Mouse (Mus musculus): Measurements from ENCODE around the gene Gm49325.

DNA sequence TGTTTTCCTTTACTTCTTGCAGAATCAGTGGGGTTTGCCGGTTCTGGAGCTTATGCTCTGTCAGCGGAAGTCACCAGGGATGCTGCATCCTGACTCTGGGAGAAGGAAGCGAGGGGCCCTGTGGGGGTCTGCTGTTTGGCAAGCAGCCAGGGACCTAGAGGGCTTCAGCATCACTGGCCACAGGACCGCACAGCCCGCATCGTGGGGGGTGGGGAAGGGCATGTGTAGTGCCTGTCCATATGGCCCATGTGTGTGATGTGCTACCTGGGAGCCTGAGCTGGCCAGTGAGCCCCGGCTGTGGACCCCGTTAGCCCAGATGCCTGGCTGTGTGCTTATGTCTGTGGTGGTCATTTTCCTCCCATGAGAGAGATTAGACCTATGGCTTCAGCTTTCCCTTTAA lies 16.2 kb upstream of the Gm49325 start:
- TF ChIP-seq CTCF (IDR thresholded peaks at IDR 0.05; ENCODE audit: low read depth): no peak
- no peak for TF ChIP-seq EP300 (IDR thresholded peaks at IDR 0.05; ENCODE audit: low read depth)
